Mouse (Mus musculus): ENCODE measurements around the gene Tgif2lx2. TPM values are rescaled to one million over a fixed set of nuclear protein-coding genes. Genes with fewer than 3 reads are reported as not detected.
"Not testable (repeated sequence)": the region's sequence is repeated elsewhere in the genome, so short reads cannot be mapped to it uniquely, and the experiment has no call there.

The Tgif2lx2 gene
- not detected in 2 replicates for total RNA-seq (2014; rRNA removed; ENCODE audit: low replicate concordance)
- not detected in 2 replicates for polyA plus RNA-seq (2015; fragmentation: Nextera tagmentation; extraction: Ambion mirVana)

DNA sequence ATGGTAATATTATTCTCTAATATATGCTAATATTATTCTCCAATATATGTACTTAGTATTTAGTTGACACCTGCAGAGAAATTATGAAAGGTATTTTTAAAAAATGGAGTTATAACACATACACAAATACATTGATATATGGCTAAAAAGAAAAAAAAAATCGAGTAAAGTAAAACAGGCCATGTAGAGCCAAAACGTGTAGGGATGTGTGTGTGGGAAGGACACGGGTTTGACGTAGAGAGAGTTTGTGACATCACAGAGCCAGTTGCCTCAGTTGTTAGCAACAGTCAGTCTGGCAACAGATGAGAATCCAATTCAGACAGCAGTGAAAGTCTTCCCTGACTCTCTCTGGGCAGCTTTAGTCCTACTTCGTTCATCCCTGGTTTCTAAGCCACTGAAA, at the start of gene Tgif2lx2:
Tgif2lx2 (plus strand) TSS at position 301 of the 400 bp plus-strand sequence.
- not testable (repeated sequence) for H3K9ac ChIP-seq (replicated peaks; ENCODE audit: low read depth, low read length); H3K4me3 ChIP-seq (ENCODE audit: low read depth, low read length); H3K4me1 ChIP-seq (ENCODE audit: control insufficient read depth, insufficient read depth); DNase-seq (ENCODE audit: low spot score); H3K27ac ChIP-seq (ENCODE audit: low read depth); H3K4me2 ChIP-seq (ENCODE audit: low read depth, low read length); ATAC-seq (ENCODE audit: insufficient read depth, low read depth); H3K9me3 ChIP-seq (replicated peaks; ENCODE audit: control insufficient read depth, low read length); H3K36me3 ChIP-seq (replicated peaks; ENCODE audit: control insufficient read depth, insufficient read depth, low read length); H3K27me3 ChIP-seq (ENCODE audit: control insufficient read depth, insufficient read depth, low read length)
- no CpG with 5 or more reads among the region's 5 CpGs for WGBS

Other genes starting within 250 kb of the Tgif2lx2 start
- gene Tgif2lx1, start 53.5 kb downstream of the Tgif2lx2 start, total RNA-seq (2014; rRNA removed; ENCODE audit: low replicate concordance): not detected in 2 replicates
- gene Tgif2lx1, start 53.5 kb downstream of the Tgif2lx2 start, polyA plus RNA-seq (2015; fragmentation: Nextera tagmentation; extraction: Ambion mirVana): not detected in 2 replicates